Comparison of ENCODE assay signal across 8 mouse cellular contexts in genomic region chr13:46043016-46043415, GRCm38 (mm10).
A peak's percentile ranks its signal among the peaks of the same experiment; 100 is the strongest.
DNase-seq lines count a peak whose midpoint lies in the region; TF ChIP-seq lines count a peak whose summit lies in the region.
"Had no signal": no experiment of that assay in that cellular context is flagged by ENCODE, and none has a peak within 500 bp of the region (broad histone marks: within the 10 kb centered on the region; RNA-seq: fewer than 3 reads in every experiment).

No protein-coding gene starts in this region.

- no peak overlapping the region for H3K27ac ChIP-seq in liver, adult 2 months (replicated peaks; ENCODE audit: insufficient read depth, low read depth, low read length)
- peak overlapping the region; percentile 50 for H3K27ac ChIP-seq in bone marrow macrophage, adult 2 months (ENCODE audit: insufficient read depth, low read depth, low read length)

- H3K9ac ChIP-seq in liver, adult 2 months (ENCODE audit: low read depth, low read length) = peak overlapping the region; percentile 17; the same call in 1 of the 2 replicates

- no peaks in the 10 kb centered on the region for H3K27me3 ChIP-seq in liver, adult 2 months (ENCODE audit: control insufficient read depth, insufficient read depth, low read length)

- no peak for DNase-seq in liver, adult 2 months (ENCODE audit: extremely low read depth, low read depth, low spot score)
- no peak for DNase-seq in liver
- peak; percentile 52 for DNase-seq in induced T-regulatory cell, adult 2 months (ENCODE audit: low read depth)
- DNase-seq in lung, postnatal 36 days = peak; percentile 42
- no peak for DNase-seq in cerebellum, postnatal 10 days
- no peak for DNase-seq in cerebellum, adult 9-11 months

- H3K79me2 ChIP-seq in liver, adult 2 months (ENCODE audit: control insufficient read depth, insufficient read depth, low read length) = no peaks in the 10 kb centered on the region

- no peak for TF ChIP-seq CTCF in liver, adult 2 months (IDR thresholded peaks at IDR 0.05; ENCODE audit: low read depth, low read length)
- TF ChIP-seq CTCF in bone marrow macrophage, adult 2 months (IDR thresholded peaks at IDR 0.05; ENCODE audit: low read depth, low read length) = no peak

- WGBS in liver, adult 2 months = 70% methylated on average over 10 of the region's 10 CpGs

- no peak for TF ChIP-seq POLR2A in liver, adult 2 months (IDR thresholded peaks at IDR 0.05; ENCODE audit: extremely low read depth, insufficient read depth, low read length)
- TF ChIP-seq POLR2A in bone marrow macrophage, adult 2 months (IDR thresholded peaks at IDR 0.05; ENCODE audit: borderline replicate concordance, low read depth, low read length) = no peak

- no peaks in the 10 kb centered on the region for H3K36me3 ChIP-seq in liver, adult 2 months (ENCODE audit: control insufficient read depth, insufficient read depth, low read length)

- no peaks in the 10 kb centered on the region for H3K4me1 ChIP-seq in liver, adult 2 months (ENCODE audit: control insufficient read depth, insufficient read depth, low read length)
- H3K4me1 ChIP-seq in bone marrow macrophage, adult 2 months (ENCODE audit: control insufficient read depth, insufficient read depth, low read length) = peaks cover 17% of the 10 kb centered on the region

- H3K4me3 ChIP-seq in liver, adult 2 months (ENCODE audit: insufficient read depth, low read depth, low read length) = peak overlapping the region; percentile 2; the same call in 1 of the 2 replicates
- H3K4me3 ChIP-seq in bone marrow macrophage, adult 2 months (ENCODE audit: insufficient read depth, low read length) = peak overlapping the region; percentile 35
- H3K4me3 ChIP-seq: myocyte had no signal

Comparison
In these comparisons a context has a peak if more than half of its experiments do, and no peak if none do; other contexts are left out.
1. DNase-seq: peak in induced T-regulatory cell, adult 2 months (single experiment) and lung, postnatal 36 days (single experiment); none in liver, adult 2 months (single experiment), liver (single experiment), cerebellum, postnatal 10 days (0 of 2) and cerebellum, adult 9-11 months (single experiment).